Mouse (Mus musculus) ES-Bruce4 (cell line): ENCODE results near the gene Gpc6.

Experiments
- CTCF ChIP-seq: IDR thresholded peaks from one replicate; pipeline ENCODE4 v1.8.1; 2011; ENCODE audit warnings: low read depth, low read length
- EP300 ChIP-seq: IDR thresholded peaks from 2 replicates; pipeline ENCODE4 v1.6.1; 2011; ENCODE audit warnings: low read depth, low read length; ENCODE audit not compliant: insufficient read depth
- POLR2A ChIP-seq: IDR thresholded peaks from one replicate; pipeline ENCODE4 v1.8.1; 2011; ENCODE audit warnings: low read length; ENCODE audit not compliant: insufficient read depth

DNA sequence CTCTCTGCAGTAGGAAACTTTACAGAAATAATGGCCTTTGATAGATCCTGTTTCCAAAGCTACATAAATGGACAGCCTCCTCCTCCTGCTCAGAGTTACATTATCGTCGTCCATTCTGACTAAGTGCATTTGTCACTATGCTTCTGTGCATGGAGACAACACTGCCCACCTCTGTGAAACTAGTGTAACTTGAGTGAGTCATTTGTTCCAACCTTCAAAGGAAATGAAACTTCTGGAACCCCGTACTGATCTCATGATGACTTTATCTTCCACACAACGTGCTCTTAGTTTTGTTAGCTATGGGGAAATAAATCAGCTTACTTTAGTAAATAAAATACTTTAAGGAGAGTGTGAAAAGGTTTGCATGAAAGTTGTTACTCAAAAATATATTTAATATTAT is 50.1 kb downstream of the Gpc6 start:
- TF ChIP-seq CTCF = no peak
- TF ChIP-seq POLR2A = no peak
- TF ChIP-seq EP300 = no peak
